Mouse (Mus musculus): ENCODE results near the gene Ifitm1. TPM values are rescaled to one million over a fixed set of nuclear protein-coding genes. Genes with fewer than 3 reads are reported as not detected.
A peak's percentile ranks its signal among the peaks of the same experiment; 100 is the strongest.
"Not testable (repeated sequence)": the region's sequence is repeated elsewhere in the genome, so short reads cannot be mapped to it uniquely, and the experiment has no call there.

Ifitm1 gene
- total RNA-seq, 2 experiments from 2014 or later = 1.7 to 2.9 TPM

GRCm38 (mm10) chr7:140949255-140949654 is 17.8 kb upstream of the Ifitm1 start:
- intact Hi-C loops (cut with DNase I) = no loop called here
- no peak for DNase-seq (ENCODE audit: low spot score in 2 of 2)

GRCm38 (mm10) chr7:140949824-140950530 is 17.0 kb upstream of the Ifitm1 start, which contains the start of gene Ifitm5:
Gene Ifitm5 (minus strand): TSS chr7:140950291.
- no peak for DNase-seq (ENCODE audit: low spot score in 2 of 2)
- intact Hi-C loops (cut with DNase I) = no loop called here

- intact Hi-C loops (cut with DNase I) = no loop called here
- DNase-seq (ENCODE audit: low spot score in 2 of 2) = no peak
Observed at GRCm38 (mm10) chr7:140951051-140951450, 16.0 kb upstream of the Ifitm1 start.

GRCm38 (mm10) chr7:140951765-140952164 is 15.3 kb upstream of the Ifitm1 start:
- intact Hi-C loops (cut with DNase I) = no loop called here
- DNase-seq (ENCODE audit: low spot score in 2 of 2) = no peak

- intact Hi-C loops (cut with DNase I) = no loop called here
- DNase-seq (ENCODE audit: low spot score in 2 of 2) = no peak
Observed at GRCm38 (mm10) chr7:140952441-140952840, 14.6 kb upstream of the Ifitm1 start.

- DNase-seq (ENCODE audit: low spot score in 2 of 2) = no peak
Observed at GRCm38 (mm10) chr7:140953133-140953532, 13.9 kb upstream of the Ifitm1 start.

GRCm38 (mm10) chr7:140953800-140954732 is 13.0 kb upstream of the Ifitm1 start:
- no peak for DNase-seq (ENCODE audit: low spot score in 2 of 2)
- intact Hi-C loops (cut with DNase I) = no loop called here

More at GRCm38 (mm10) chr7:140953133-140953532, 13.9 kb upstream of the Ifitm1 start:
- intact Hi-C loops (cut with DNase I) = no loop called here

GRCm38 (mm10) chr7:140954733-140955071 is 12.3 kb upstream of the Ifitm1 start:
- no peak for DNase-seq (ENCODE audit: low spot score in 2 of 2)
- intact Hi-C loops (cut with DNase I) = loop anchor here (5.0 kb wide), 1 partner anchor 53 kb away; no protein-coding TSS in a partner anchor

GRCm38 (mm10) chr7:140955342-140955741 is 11.7 kb upstream of the Ifitm1 start:
- DNase-seq (ENCODE audit: low spot score in 2 of 2) = no peak
- intact Hi-C loops (cut with DNase I) = loop anchor here (5.0 kb wide), 1 partner anchor 52 kb away; no protein-coding TSS in a partner anchor

- intact Hi-C loops (cut with DNase I) = loop anchor here (5.0 kb wide), 1 partner anchor 51 kb away; no protein-coding TSS in a partner anchor
Observed at GRCm38 (mm10) chr7:140955758-140956555, 11.1 kb upstream of the Ifitm1 start, which contains the start of the genes Gm45717 and Ifitm2. Gene Gm45717 (minus strand): TSS chr7:140955937. Gene Ifitm2 (minus strand): TSS chr7:140955987.

GRCm38 (mm10) chr7:140956556-140956869 is 10.5 kb upstream of the Ifitm1 start:
- intact Hi-C loops (cut with DNase I) = loop anchor here (5.0 kb wide), 1 partner anchor 51 kb away; no protein-coding TSS in a partner anchor

More at GRCm38 (mm10) chr7:140955758-140956555, 11.1 kb upstream of the Ifitm1 start, which contains the start of the genes Gm45717 and Ifitm2:
- DNase-seq (ENCODE audit: low spot score in 2 of 2) = peak; percentile 22 to 81

GRCm38 (mm10) chr7:140959181-140959901 is 7.7 kb upstream of the Ifitm1 start:
- DNase-seq (ENCODE audit: low spot score in 2 of 2) = peak; percentile 10 to 16
- intact Hi-C loops (cut with DNase I) = loop anchor here (1.0 to 5.0 kb wide), 2 partner anchors 48 to 89 kb away; no protein-coding TSS in a partner anchor

More at GRCm38 (mm10) chr7:140956556-140956869, 10.5 kb upstream of the Ifitm1 start:
- DNase-seq (ENCODE audit: low spot score in 2 of 2) = no peak

GRCm38 (mm10) chr7:140960026-140960425 is 7.0 kb upstream of the Ifitm1 start:
- intact Hi-C loops (cut with DNase I) = no loop called here
- DNase-seq (ENCODE audit: low spot score in 2 of 2) = no peak

- no peak for DNase-seq (ENCODE audit: low spot score in 2 of 2)
- intact Hi-C loops (cut with DNase I) = no loop called here
Observed at GRCm38 (mm10) chr7:140961416-140961815, 5.6 kb upstream of the Ifitm1 start.

- no peak for DNase-seq (ENCODE audit: low spot score in 2 of 2)
- intact Hi-C loops (cut with DNase I) = no loop called here
Observed at GRCm38 (mm10) chr7:140962733-140963132, 4.3 kb upstream of the Ifitm1 start.

GRCm38 (mm10) chr7:140967862-140968591 is 1.0 kb downstream of the Ifitm1 start:
- DNase-seq (ENCODE audit: low spot score in 2 of 2) = no peak
- intact Hi-C loops (cut with DNase I) = no loop called here

GRCm38 (mm10) chr7:140968710-140969109 is 1.7 kb downstream of the Ifitm1 start:
- DNase-seq (ENCODE audit: low spot score in 2 of 2); intact Hi-C loops (cut with DNase I): not testable (repeated sequence)

GRCm38 (mm10) chr7:140970931-140971330 is 3.9 kb downstream of the Ifitm1 start:
- intact Hi-C loops (cut with DNase I) = no loop called here
- no peak for DNase-seq (ENCODE audit: low spot score in 2 of 2)

Data from left cerebral cortex, postnatal 25 days (tissue).